Mouse (Mus musculus): ENCODE results near the gene Tipin. TPM values are rescaled to one million over a fixed set of nuclear protein-coding genes. Genes with fewer than 3 reads are reported as not detected.
A peak's percentile ranks its signal among the peaks of the same experiment; 100 is the strongest.

The Tipin gene
- polyA plus RNA-seq, 1 experiment from 2014 or later = 174 TPM

GRCm38 (mm10) chr9:64345931-64346330 lies 64.5 kb downstream of the Tipin start:
- DNase-seq (ENCODE audit: low spot score) (no peak), ATAC-seq (no peak)
- Histone ChIP-seq H3K4me1 (ENCODE audit: control insufficient read depth, insufficient read depth, low read length) (0 out of 2 replicates have a peak, but pooled peaks cover 2% of the 10 kb centered on the region), H3K27ac (ENCODE audit: low read depth, low read length) (no peak overlapping the region), H3K36me3 (ENCODE audit: control insufficient read depth, insufficient read depth, low read length) (no peaks in the 10 kb centered on the region), H3K4me2 (ENCODE audit: low read length) (no peak overlapping the region), H3K4me3 (ENCODE audit: low read depth, low read length) (no peak overlapping the region), H3K9me3 (replicated peaks; ENCODE audit: control insufficient read depth, low read length) (no peaks in the 10 kb centered on the region), H3K9ac (ENCODE audit: low read length) (no peak overlapping the region), H3K27me3 (replicated peaks; ENCODE audit: control insufficient read depth, insufficient read depth, low read length) (no peaks in the 10 kb centered on the region)
- WGBS = 65% methylated on average over 5 of the region's 5 CpGs

GRCm38 (mm10) chr9:64347377-64347776 lies 66.0 kb downstream of the Tipin start:
- no peak overlapping the region for H3K9ac ChIP-seq (ENCODE audit: low read length)
- 0% methylated on average over 1 of the region's 1 CpGs for WGBS

GRCm38 (mm10) chr9:64349490-64349889 lies 68.1 kb downstream of the Tipin start:
- H3K4me3 ChIP-seq (ENCODE audit: low read depth, low read length) = no peak overlapping the region
- H3K27me3 ChIP-seq (replicated peaks; ENCODE audit: control insufficient read depth, insufficient read depth, low read length) = no peaks in the 10 kb centered on the region
- WGBS = 47% methylated on average over 5 of the region's 5 CpGs
- no peaks in the 10 kb centered on the region for H3K9me3 ChIP-seq (replicated peaks; ENCODE audit: control insufficient read depth, low read length)
- DNase-seq (ENCODE audit: low spot score) (peak; percentile 24), ATAC-seq (no peak)
- H3K9ac ChIP-seq (ENCODE audit: low read length) = no peak overlapping the region
- no peaks in the 10 kb centered on the region for H3K36me3 ChIP-seq (ENCODE audit: control insufficient read depth, insufficient read depth, low read length)
- H3K4me2 ChIP-seq (ENCODE audit: low read length) = no peak overlapping the region
- H3K27ac ChIP-seq (ENCODE audit: low read depth, low read length) = no peak overlapping the region
- H3K4me1 ChIP-seq (ENCODE audit: control insufficient read depth, insufficient read depth, low read length) = 0 out of 2 replicates have a peak, but pooled peaks cover 2% of the 10 kb centered on the region

More at GRCm38 (mm10) chr9:64347377-64347776, 66.0 kb downstream of the Tipin start:
- H3K4me3 ChIP-seq (ENCODE audit: low read depth, low read length) = no peak overlapping the region
- H3K9me3 ChIP-seq (replicated peaks; ENCODE audit: control insufficient read depth, low read length) = no peaks in the 10 kb centered on the region
- no peaks in the 10 kb centered on the region for H3K36me3 ChIP-seq (ENCODE audit: control insufficient read depth, insufficient read depth, low read length)
- DNase-seq (ENCODE audit: low spot score) (peak; percentile 73), ATAC-seq (no peak)
- H3K27me3 ChIP-seq (replicated peaks; ENCODE audit: control insufficient read depth, insufficient read depth, low read length) = no peaks in the 10 kb centered on the region
- no peak overlapping the region for H3K27ac ChIP-seq (ENCODE audit: low read depth, low read length)
- H3K4me2 ChIP-seq (ENCODE audit: low read length) = no peak overlapping the region
- 0 out of 2 replicates have a peak, but pooled peaks cover 2% of the 10 kb centered on the region for H3K4me1 ChIP-seq (ENCODE audit: control insufficient read depth, insufficient read depth, low read length)

- WGBS = 36% methylated on average over 3 of the region's 3 CpGs
- no peaks in the 10 kb centered on the region for H3K36me3 ChIP-seq (ENCODE audit: control insufficient read depth, insufficient read depth, low read length)
- H3K9ac ChIP-seq (ENCODE audit: low read length) = no peak overlapping the region
- no peak overlapping the region for H3K4me3 ChIP-seq (ENCODE audit: low read depth, low read length)
- no peak overlapping the region for H3K27ac ChIP-seq (ENCODE audit: low read depth, low read length)
- DNase-seq (ENCODE audit: low spot score) = no peak
- no peak for ATAC-seq
- no peak overlapping the region for H3K4me2 ChIP-seq (ENCODE audit: low read length)
- H3K27me3 ChIP-seq (replicated peaks; ENCODE audit: control insufficient read depth, insufficient read depth, low read length) = no peaks in the 10 kb centered on the region
- H3K4me1 ChIP-seq (ENCODE audit: control insufficient read depth, insufficient read depth, low read length) = 0 out of 2 replicates have a peak, but pooled peaks cover 2% of the 10 kb centered on the region
- no peaks in the 10 kb centered on the region for H3K9me3 ChIP-seq (replicated peaks; ENCODE audit: control insufficient read depth, low read length)
Measured at GRCm38 (mm10) chr9:64351191-64351590, 69.8 kb downstream of the Tipin start.

Other genes with a start within 250 kb of the Tipin start
- not detected in 2 replicates for gene Lctl, start 164.4 kb upstream of the Tipin start, polyA plus RNA-seq (2014; fragmentation: Nextera tagmentation; extraction: Ambion mirVana)
- 6.2 and 7.2 TPM in 2 replicates for gene Zwilch, start 108.5 kb upstream of the Tipin start, polyA plus RNA-seq (2014; fragmentation: Nextera tagmentation; extraction: Ambion mirVana)
- 868 and 950 TPM in 2 replicates for gene Rpl4, start 108.2 kb upstream of the Tipin start, polyA plus RNA-seq (2014; fragmentation: Nextera tagmentation; extraction: Ambion mirVana)
- 21.3 and 24.3 TPM in 2 replicates for gene Snapc5, start 102.3 kb upstream of the Tipin start, polyA plus RNA-seq (2014; fragmentation: Nextera tagmentation; extraction: Ambion mirVana)
- 1.7 and 2.2 TPM in 2 replicates for gene Uchl4, start 46.4 kb upstream of the Tipin start, polyA plus RNA-seq (2014; fragmentation: Nextera tagmentation; extraction: Ambion mirVana)
- gene Map2k1, start 27.9 kb upstream of the Tipin start, polyA plus RNA-seq (2014; fragmentation: Nextera tagmentation; extraction: Ambion mirVana) = 42.2 and 50.7 TPM in 2 replicates
- gene Dis3l, start 59.7 kb downstream of the Tipin start, polyA plus RNA-seq (2014; fragmentation: Nextera tagmentation; extraction: Ambion mirVana) = 22.5 and 24.7 TPM in 2 replicates
- gene Megf11, start 104.0 kb downstream of the Tipin start, polyA plus RNA-seq (2014; fragmentation: Nextera tagmentation; extraction: Ambion mirVana) = 7.0 and 9.2 TPM in 2 replicates